Mouse (Mus musculus) C2C12 (cell line): ENCODE results near the gene Smoc1.

Experiments used
- CEBPB ChIP-seq: IDR thresholded peaks from one replicate; pipeline ENCODE4 v1.6.1; 2011; ENCODE audit warnings: low read depth, mild to moderate bottlenecking, control low read depth, moderate library complexity
- CTCF ChIP-seq: IDR thresholded peaks from one replicate; pipeline ENCODE4 v1.5.1; 2011; ENCODE audit not compliant: control insufficient read depth, insufficient read depth, insufficient read length
- MAX ChIP-seq: IDR thresholded peaks from one replicate; pipeline ENCODE4 v1.6.1; 2011; ENCODE audit warnings: mild to moderate bottlenecking, control low read depth
- MYOD1 ChIP-seq: IDR thresholded peaks from one replicate; pipeline ENCODE4 v1.6.1; 2011; ENCODE audit warnings: low read depth; ENCODE audit not compliant: control insufficient read depth, insufficient read length
- USF1 ChIP-seq: IDR thresholded peaks from one replicate; pipeline ENCODE4 v1.6.1; 2011; ENCODE audit warnings: low read depth, mild to moderate bottlenecking, control low read depth, moderate library complexity

GRCm38 (mm10) chr12:81227767-81228460, 201.3 kb downstream of the Smoc1 start:
- TF ChIP-seq USF1 (no peak), CTCF (no peak), MYOD1 (no peak), CEBPB (no peak), MAX (no peak)
